Mouse (Mus musculus) liver, adult 2 months (tissue): Measurements from ENCODE around the gene Acaca.

Experiments
- CTCF ChIP-seq: fragments of 200-500 bp; IDR thresholded peaks from 2 replicates; pipeline ENCODE4 v1.5.1; 2011; ENCODE audit warnings: low read depth, low read length, control low read depth
- POLR2A ChIP-seq: fragments of 200-500 bp; IDR thresholded peaks from 2 replicates; pipeline ENCODE4 v1.6.1; 2011; ENCODE audit warnings: low read length, control low read depth; ENCODE audit not compliant: insufficient read depth; ENCODE audit errors: extremely low read depth

GRCm38 (mm10) chr11:84395010-84395409 lies 265.5 kb downstream of the Acaca start:
- TF ChIP-seq POLR2A (no peak), CTCF (no peak)
